Mouse (Mus musculus) midbrain, postnatal 0 days (tissue): ENCODE measurements at regions not wholly inside any gene's neighbourhood (a gene's known extent, or its start where the extent isn't known, plus 50 kb on each side); places are given as distances from the start of the nearest gene placed in this dataset.

Source experiments
- ATAC-seq: fragments of 200-750 bp; cut with Nextera tagmentation; 2 replicates; pipeline ENCODE4 v1.8.0; 2017; ENCODE audit warnings: moderate number of reproducible peaks, mild to moderate bottlenecking, moderate TSS enrichment, moderate library complexity; ENCODE audit not compliant: low FRiP score
- DNase-seq: peaks from one replicate; pipeline ENCODE4 v3.0.0-alpha.2; 2015; ENCODE audit warnings: low spot score
- H3K27ac ChIP-seq: fragments of 300-500 bp; sonication (generic); 2 replicates; pipeline ENCODE4 v1.5.1; 2014; ENCODE audit warnings: low read depth, mild to moderate bottlenecking, low read length, mixed read lengths
- H3K27me3 ChIP-seq: fragments of 300-500 bp; sonication (generic); 2 replicates; pipeline ENCODE4 v1.6.1; 2014; ENCODE audit warnings: low read length, control low read depth, mixed read lengths; ENCODE audit not compliant: insufficient read depth
- H3K36me3 ChIP-seq: fragments of 300-500 bp; sonication (generic); 2 replicates; pipeline ENCODE4 v1.6.1; 2014; ENCODE audit warnings: low read length, control low read depth, mixed read lengths; ENCODE audit not compliant: insufficient read depth
- H3K4me1 ChIP-seq: fragments of 300-500 bp; sonication (generic); 2 replicates; pipeline ENCODE4 v1.6.1; 2014; ENCODE audit warnings: mild to moderate bottlenecking, control low read depth, antibody characterized with exemption, low read length, mixed read lengths; ENCODE audit not compliant: insufficient read depth
- H3K4me2 ChIP-seq: fragments of 300-500 bp; sonication (generic); 2 replicates; pipeline ENCODE4 v1.6.1; 2014; ENCODE audit warnings: low read depth, mild to moderate bottlenecking, low read length, mixed read lengths; ENCODE audit not compliant: poor library complexity, severe bottlenecking
- H3K4me3 ChIP-seq: fragments of 300-500 bp; sonication (generic); 2 replicates; pipeline ENCODE4 v1.5.1; 2014; ENCODE audit warnings: low read depth, mild to moderate bottlenecking, low read length, moderate library complexity
- H3K9ac ChIP-seq: fragments of 300-500 bp; sonication (generic); replicated peaks from 2 replicates; pipeline ENCODE4 v1.6.1; 2014; ENCODE audit warnings: mild to moderate bottlenecking, low read length, moderate library complexity, mixed read lengths; ENCODE audit not compliant: poor library complexity, severe bottlenecking
- H3K9me3 ChIP-seq: fragments of 300-500 bp; sonication (generic); 2 replicates; pipeline ENCODE4 v1.6.1; 2016; ENCODE audit warnings: low read length, control low read depth
- CTCF ChIP-seq: IDR thresholded peaks from 2 replicates; pipeline ENCODE4 v1.5.1; 2016; ENCODE audit warnings: antibody characterized with exemption, mild to moderate bottlenecking
- whole genome bisulfite sequencing: fragments of 180-500 bp; shearing (Covaris S2); extraction: QIAGEN DNeasy Blood & Tissue Kit; methylation state at CpG from one replicate; pipeline ENCODE4 v1.1.7; 2014; 5-methylcytosine and 5-hydroxymethylcytosine counted together

- TF ChIP-seq CTCF = no peak
- 92% methylated on average over 2 of the region's 2 CpGs for WGBS
Measured at GRCm38 (mm10) chr12:71641486-71641885, 189.4 kb upstream of the Daam1 start.

GRCm38 (mm10) chr12:71642797-71643337 is 188.0 kb upstream of the Daam1 start:
- WGBS = 81% methylated on average over 8 of the region's 8 CpGs
- ATAC-seq = no peak
- no peak overlapping the region for H3K27ac ChIP-seq
- H3K4me1 ChIP-seq = peaks cover 5% of the 10 kb centered on the region; the same call in 1 of the 2 replicates
- no peak overlapping the region for H3K4me3 ChIP-seq
- H3K27me3 ChIP-seq = no peaks in the 10 kb centered on the region
- no peak overlapping the region for H3K4me2 ChIP-seq
- H3K9me3 ChIP-seq = no peaks in the 10 kb centered on the region
- no peak for DNase-seq
- no peaks in the 10 kb centered on the region for H3K36me3 ChIP-seq
- TF ChIP-seq CTCF = no peak
- no peak overlapping the region for H3K9ac ChIP-seq

More at GRCm38 (mm10) chr12:71641486-71641885, 189.4 kb upstream of the Daam1 start:
- H3K4me1 ChIP-seq = peaks cover 5% of the 10 kb centered on the region; the same call in 1 of the 2 replicates
- H3K4me2 ChIP-seq = no peak overlapping the region
- H3K9ac ChIP-seq = no peak overlapping the region
- H3K27ac ChIP-seq = no peak overlapping the region
- no peak for ATAC-seq
- DNase-seq = no peak
- H3K36me3 ChIP-seq = no peaks in the 10 kb centered on the region
- H3K9me3 ChIP-seq = no peaks in the 10 kb centered on the region
- H3K27me3 ChIP-seq = no peaks in the 10 kb centered on the region
- H3K4me3 ChIP-seq = no peak overlapping the region

GRCm38 (mm10) chr12:71651251-71651650 is 179.6 kb upstream of the Daam1 start:
- 68% methylated on average over 2 of the region's 2 CpGs for WGBS
- Histone ChIP-seq H3K4me1 (no peaks in the 10 kb centered on the region), H3K27ac (no peak overlapping the region), H3K36me3 (no peaks in the 10 kb centered on the region), H3K4me2 (no peak overlapping the region), H3K27me3 (no peaks in the 10 kb centered on the region), H3K9ac (no peak overlapping the region), H3K9me3 (no peaks in the 10 kb centered on the region), H3K4me3 (no peak overlapping the region)
- DNase-seq (peak; percentile 16), ATAC-seq (no peak)
- no peak for TF ChIP-seq CTCF

- Histone ChIP-seq H3K36me3 (no peaks in the 10 kb centered on the region), H3K9ac (no peak overlapping the region), H3K27me3 (no peaks in the 10 kb centered on the region), H3K4me2 (no peak overlapping the region), H3K27ac (peak overlapping the region; percentile 19), H3K4me3 (no peak overlapping the region), H3K9me3 (no peaks in the 10 kb centered on the region), H3K4me1 (no peaks in the 10 kb centered on the region)
- peak; percentile 37 for DNase-seq
- 62% methylated on average over 10 of the region's 10 CpGs for WGBS
- no peak for TF ChIP-seq CTCF
- ATAC-seq = peak; percentile 65
Measured at GRCm38 (mm10) chr12:71693346-71694038, 137.4 kb upstream of the Daam1 start.

GRCm38 (mm10) chr12:71701753-71702152 is 129.1 kb upstream of the Daam1 start:
- H3K27me3 ChIP-seq = no peaks in the 10 kb centered on the region
- no peaks in the 10 kb centered on the region for H3K4me1 ChIP-seq
- WGBS = 88% methylated on average over 2 of the region's 2 CpGs
- DNase-seq = peak; percentile 57
- H3K27ac ChIP-seq = no peak overlapping the region
- H3K9me3 ChIP-seq = no peaks in the 10 kb centered on the region
- no peak for ATAC-seq
- H3K4me2 ChIP-seq = no peak overlapping the region
- no peak overlapping the region for H3K9ac ChIP-seq
- peak; percentile 72 for TF ChIP-seq CTCF
- no peak overlapping the region for H3K4me3 ChIP-seq
- H3K36me3 ChIP-seq = no peaks in the 10 kb centered on the region

GRCm38 (mm10) chr12:71702181-71702580 is 128.7 kb upstream of the Daam1 start:
- TF ChIP-seq CTCF = no peak
- Histone ChIP-seq H3K27me3 (no peaks in the 10 kb centered on the region), H3K36me3 (no peaks in the 10 kb centered on the region), H3K9me3 (no peaks in the 10 kb centered on the region), H3K4me1 (no peaks in the 10 kb centered on the region), H3K4me3 (no peak overlapping the region), H3K4me2 (no peak overlapping the region), H3K27ac (no peak overlapping the region), H3K9ac (no peak overlapping the region)
- ATAC-seq (no peak), DNase-seq (peak; percentile 10)
- WGBS = 79% methylated on average over 11 of the region's 11 CpGs
